Mouse (Mus musculus) frontal cortex, adult 2 months (tissue): ENCODE measurements around the gene Srsy. TPM values are rescaled to one million over a fixed set of nuclear protein-coding genes. Genes with fewer than 3 reads are reported as not detected.
"Not testable (repeated sequence)": the region's sequence is repeated elsewhere in the genome, so short reads cannot be mapped to it uniquely, and the experiment has no call there.

Source experiments
- DNase-seq, 2 experiments: peaks; one replicate each; pipeline ENCODE4 v3.0.0; 2022; ENCODE audit warnings: low spot score in 1 of 2; ENCODE audit errors: extremely low spot score in 1 of 2
- polyA plus RNA-seq: library from polyadenylated mRNA; depleted of rRNA; stranded (reverse); fragments of >200 nt; gene quantifications from 2 replicates; pipeline ENCODE4 v1.2.3, GENCODE M21; 2012; rRNA removed

Gene Srsy
- polyA plus RNA-seq: not detected in 2 replicates

- not testable (repeated sequence) for DNase-seq
Observed at GRCm38 (mm10) chrY:17937230-17937629, at the start of gene Srsy. TSS of gene Srsy (minus strand) at chrY:17937330.

Other genes starting within 250 kb of the Srsy start
- not detected in 2 replicates for gene Gm21904, start 91.1 kb downstream of the Srsy start, polyA plus RNA-seq
- gene Gm20772, start 62.6 kb downstream of the Srsy start, polyA plus RNA-seq: not detected in 2 replicates
- not detected in 2 replicates for gene Gm20831, start 62.6 kb downstream of the Srsy start, polyA plus RNA-seq
- gene Gm21764, start 124.5 kb upstream of the Srsy start, polyA plus RNA-seq: not detected in 2 replicates
- not detected in 2 replicates for gene Ssty1, start 151.8 kb upstream of the Srsy start, polyA plus RNA-seq